22 mouse cellular contexts compared by ENCODE assay signal in the genomic region with DNA sequence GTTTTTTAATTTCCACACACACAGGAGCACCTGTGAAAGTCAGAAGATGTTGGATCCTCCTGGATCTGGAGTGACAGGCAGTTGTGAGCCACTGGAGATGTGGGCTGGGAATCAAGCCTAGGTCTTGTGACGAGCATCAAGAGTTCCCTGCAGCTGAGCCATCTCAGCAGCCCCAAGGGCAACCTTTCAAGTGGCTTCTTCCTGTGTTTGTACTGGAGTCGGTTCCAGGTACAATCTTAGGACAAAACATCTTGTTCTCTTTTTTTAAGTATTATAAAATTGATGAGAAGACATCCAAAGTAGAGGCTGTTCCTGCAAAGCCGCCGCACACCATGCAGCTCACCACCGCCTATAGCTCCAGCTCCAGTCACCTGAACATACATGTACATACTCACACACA. TPM values are rescaled to one million over a fixed set of nuclear protein-coding genes. Genes with fewer than 3 reads are reported as not detected.
DNase-seq lines count a peak whose midpoint lies in the region; ATAC-seq and TF ChIP-seq lines count a peak whose summit lies in the region.
"Had no signal": no experiment of that assay in that cellular context is flagged by ENCODE, and none has a peak within 500 bp of the region (broad histone marks: within the 10 kb centered on the region; RNA-seq: fewer than 3 reads in every experiment).

No protein-coding gene starts in this region.

- peak; percentile 15 for DNase-seq in cerebellum, adult 9-10 months
- no peak for DNase-seq in hindbrain, postnatal 0 days (ENCODE audit: low spot score)
- no peak for DNase-seq in hindbrain, embryonic 11.5 days (ENCODE audit: low spot score)
- DNase-seq in naive thymus-derived CD4-positive, alpha-beta T cell, adult 2 months (ENCODE audit: low read depth), result peak; percentile 7
- DNase-seq: adrenal gland, postnatal 14 days; B cell, adult 2 months; cerebellum, adult 18-20 months; cerebellum, postnatal 10 days; gastrocnemius, adult 2 months; gastrocnemius, postnatal 25 days; heart, postnatal 10 days; heart, postnatal 4 days had no signal

- 85% methylated on average over 5 of the region's 5 CpGs for WGBS in hindbrain, postnatal 0 days
- WGBS in hindbrain, embryonic 11.5 days, result 89% methylated on average over 5 of the region's 5 CpGs
- 87% methylated on average over 5 of the region's 5 CpGs for WGBS in midbrain, embryonic 13.5 days
- WGBS in midbrain, embryonic 16.5 days, result 89% methylated on average over 5 of the region's 5 CpGs

- no peaks in the 10 kb centered on the region for H3K9me3 ChIP-seq in hindbrain, postnatal 0 days (ENCODE audit: low read length)
- H3K9me3 ChIP-seq in hindbrain, embryonic 11.5 days (ENCODE audit: control insufficient read depth, low read length), result no peaks in the 10 kb centered on the region
- H3K9me3 ChIP-seq in midbrain, embryonic 13.5 days, result no peaks in the 10 kb centered on the region
- no peaks in the 10 kb centered on the region for H3K9me3 ChIP-seq in midbrain, embryonic 16.5 days (replicated peaks; ENCODE audit: control insufficient read depth, low read length, poor library complexity, severe bottlenecking)
- H3K9me3 ChIP-seq: embryonic facial prominence, embryonic 15.5 days; forebrain, embryonic 10.5 days; G1E; heart, embryonic 10.5 days had no signal

- no peak for ATAC-seq in cerebellum, adult (ENCODE audit: insufficient number of reproducible peaks, low FRiP score, low TSS enrichment)
- no peak for ATAC-seq in hindbrain, postnatal 0 days
- ATAC-seq in hindbrain, embryonic 11.5 days (ENCODE audit: low FRiP score), result no peak
- no peak for ATAC-seq in midbrain, embryonic 13.5 days
- ATAC-seq in midbrain, embryonic 16.5 days, result no peak
- ATAC-seq: activated CD4-positive, CD25-positive, alpha-beta regulatory T cell, adult 4 months; CD4-positive, CD25-positive, alpha-beta regulatory T cell, adult 4 months; forebrain, embryonic 14.5 days had no signal

- no peak overlapping the region for H3K9ac ChIP-seq in hindbrain, postnatal 0 days (replicated peaks; ENCODE audit: low read length)
- no peak overlapping the region for H3K9ac ChIP-seq in hindbrain, embryonic 11.5 days (ENCODE audit: low read depth, low read length)
- peak overlapping the region; percentile 24; the same call in 1 of the 2 replicates for H3K9ac ChIP-seq in midbrain, embryonic 13.5 days (replicated peaks)
- H3K9ac ChIP-seq in midbrain, embryonic 16.5 days (ENCODE audit: low read depth, low read length), result no peak overlapping the region
- H3K9ac ChIP-seq: embryonic facial prominence, embryonic 15.5 days had no signal

- H3K27me3 ChIP-seq in hindbrain, postnatal 0 days (ENCODE audit: insufficient read depth, low read length), result no peaks in the 10 kb centered on the region
- H3K27me3 ChIP-seq in hindbrain, embryonic 11.5 days (ENCODE audit: control insufficient read depth, insufficient read depth, low read length), result no peaks in the 10 kb centered on the region
- H3K27me3 ChIP-seq in midbrain, embryonic 13.5 days, result no peaks in the 10 kb centered on the region
- no peaks in the 10 kb centered on the region for H3K27me3 ChIP-seq in midbrain, embryonic 16.5 days (ENCODE audit: control insufficient read depth, insufficient read depth, low read depth, low read length)
- H3K27me3 ChIP-seq: embryonic facial prominence, embryonic 15.5 days had no signal

- 0 out of 2 replicates have a peak overlapping the region, but pooled peaks have one; percentile 61 for H3K4me2 ChIP-seq in hindbrain, postnatal 0 days (ENCODE audit: low read depth, low read length)
- H3K4me2 ChIP-seq in hindbrain, embryonic 11.5 days (replicated peaks; ENCODE audit: low read depth, low read length), result no peak overlapping the region
- H3K4me2 ChIP-seq in midbrain, embryonic 13.5 days (replicated peaks), result no peak overlapping the region
- no peak overlapping the region for H3K4me2 ChIP-seq in midbrain, embryonic 16.5 days (ENCODE audit: low read length)

- H3K4me1 ChIP-seq in hindbrain, postnatal 0 days (ENCODE audit: insufficient read depth, low read length), result no peaks in the 10 kb centered on the region
- H3K4me1 ChIP-seq in hindbrain, embryonic 11.5 days (replicated peaks; ENCODE audit: control insufficient read depth, insufficient read depth, low read length), result no peaks in the 10 kb centered on the region; the same call in 1 of the 2 replicates
- H3K4me1 ChIP-seq in midbrain, embryonic 13.5 days (replicated peaks), result peaks cover 16% of the 10 kb centered on the region
- H3K4me1 ChIP-seq in midbrain, embryonic 16.5 days (ENCODE audit: control insufficient read depth, insufficient read depth, low read length), result peaks cover 19% of the 10 kb centered on the region
- H3K4me1 ChIP-seq: heart, embryonic 10.5 days had no signal

- no peak overlapping the region for H3K27ac ChIP-seq in hindbrain, postnatal 0 days
- no peak overlapping the region for H3K27ac ChIP-seq in hindbrain, embryonic 11.5 days (ENCODE audit: low read depth, low read length)
- no peak overlapping the region for H3K27ac ChIP-seq in midbrain, embryonic 13.5 days
- no peak overlapping the region for H3K27ac ChIP-seq in midbrain, embryonic 16.5 days (ENCODE audit: low read length)
- H3K27ac ChIP-seq: embryonic facial prominence, embryonic 15.5 days; forebrain, embryonic 10.5 days; gastrocnemius, adult 2 months; heart, embryonic 10.5 days had no signal

- no peak for TF ChIP-seq CTCF in hindbrain, postnatal 0 days (IDR thresholded peaks at IDR 0.05; ENCODE audit: low read depth)

- no peaks in the 10 kb centered on the region for H3K36me3 ChIP-seq in hindbrain, postnatal 0 days (ENCODE audit: insufficient read depth, low read length)
- H3K36me3 ChIP-seq in hindbrain, embryonic 11.5 days (ENCODE audit: control insufficient read depth, insufficient read depth, low read length), result no peaks in the 10 kb centered on the region
- H3K36me3 ChIP-seq in midbrain, embryonic 13.5 days, result no peaks in the 10 kb centered on the region
- H3K36me3 ChIP-seq in midbrain, embryonic 16.5 days (ENCODE audit: control insufficient read depth, insufficient read depth, low read length), result no peaks in the 10 kb centered on the region
- H3K36me3 ChIP-seq: embryonic facial prominence, embryonic 15.5 days; heart, embryonic 10.5 days had no signal

- no peak overlapping the region for H3K4me3 ChIP-seq in hindbrain, postnatal 0 days (ENCODE audit: low read length)
- no peak overlapping the region for H3K4me3 ChIP-seq in hindbrain, embryonic 11.5 days (ENCODE audit: low read depth, low read length)
- H3K4me3 ChIP-seq in midbrain, embryonic 13.5 days (replicated peaks), result no peak overlapping the region
- no peak overlapping the region for H3K4me3 ChIP-seq in midbrain, embryonic 16.5 days (ENCODE audit: low read depth, low read length)

RNA-seq across cellular contexts. Expression of gene 2610301B20Rik, which starts 2.1 kb away (rescaled TPM):
- total RNA-seq in hindbrain, postnatal 0 days (2014; rRNA removed), result 27.5 and 30.3 TPM in 2 replicates
- polyA plus RNA-seq in hindbrain, postnatal 0 days (2015; fragmentation: Nextera tagmentation; extraction: Ambion mirVana), result 32.9 and 34.4 TPM in 2 replicates
- 55.1 and 56.2 TPM in 2 replicates for polyA plus RNA-seq in hindbrain, embryonic 11.5 days (2014; fragmentation: Nextera tagmentation; extraction: Ambion mirVana)
- 49.7 and 51.4 TPM in 2 replicates for polyA plus RNA-seq in midbrain, embryonic 13.5 days (2015; fragmentation: Nextera tagmentation; extraction: Ambion mirVana)
- 49.2 and 51.9 TPM in 2 replicates for polyA plus RNA-seq in midbrain, embryonic 16.5 days (2015; fragmentation: Nextera tagmentation; extraction: Ambion mirVana)

Comparison
In these comparisons a context has a peak if more than half of its experiments do, and no peak if none do; other contexts are left out.
1. DNase-seq: peak in cerebellum, adult 9-10 months (single experiment) and naive thymus-derived CD4-positive, alpha-beta T cell, adult 2 months (single experiment); none in hindbrain, postnatal 0 days (single experiment) and hindbrain, embryonic 11.5 days (single experiment).